Mouse (Mus musculus) natural killer cell, adult 2 months (primary cell): ENCODE data around the gene Hk1.

Source experiments
- DNase-seq, 2 experiments: peaks; one replicate each; pipeline ENCODE4 v3.0.0; 2022; ENCODE audit warnings: low spot score in 2 of 2

The Hk1 gene

GRCm38 (mm10) chr10:62277499-62278293 lies 102.0 kb downstream of the Hk1 start:
- no peak for DNase-seq

- peak; percentile 64 to 73 for DNase-seq
Observed at GRCm38 (mm10) chr10:62275235-62275634, 104.5 kb downstream of the Hk1 start.

GRCm38 (mm10) chr10:62269278-62269677 lies 110.4 kb downstream of the Hk1 start:
- DNase-seq, result no peak

GRCm38 (mm10) chr10:62264299-62264698 lies 115.4 kb downstream of the Hk1 start:
- no peak for DNase-seq

DNA sequence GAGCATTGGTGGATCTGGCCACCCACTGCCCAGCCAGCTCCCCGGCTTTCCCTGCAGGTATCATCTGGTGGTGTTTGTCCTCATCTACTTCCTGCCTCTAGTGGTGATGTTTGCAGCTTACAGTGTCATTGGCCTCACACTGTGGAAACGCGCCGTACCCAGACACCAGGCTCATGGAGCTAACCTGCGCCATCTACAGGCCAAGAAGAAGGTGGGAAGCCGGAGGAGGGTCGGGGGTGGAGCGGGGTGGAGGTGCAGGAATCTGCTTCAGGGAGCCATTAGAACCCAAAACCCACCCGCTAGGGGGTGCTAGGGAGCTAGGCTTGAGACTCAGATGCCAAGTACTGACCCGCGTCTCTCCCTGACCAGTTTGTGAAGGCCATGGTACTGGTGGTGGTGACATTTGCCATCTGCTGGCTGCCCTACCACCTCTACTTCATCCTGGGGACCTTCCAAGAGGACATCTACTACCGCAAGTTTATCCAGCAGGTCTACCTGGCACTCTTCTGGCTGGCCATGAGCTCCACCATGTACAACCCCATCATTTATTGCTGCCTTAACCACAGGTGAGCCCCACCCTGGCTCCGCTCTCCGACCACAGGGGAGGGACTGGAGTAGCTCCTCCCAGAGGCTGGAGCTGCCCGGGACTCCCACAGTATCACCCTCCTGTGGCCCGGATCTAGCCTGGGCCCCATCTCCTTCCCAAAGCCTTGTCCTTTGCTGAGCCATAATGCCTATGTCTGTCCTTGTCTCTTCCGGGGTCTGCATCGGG lies 118.4 kb downstream of the Hk1 start:
- DNase-seq, result peak; percentile 63 to 69

DNA sequence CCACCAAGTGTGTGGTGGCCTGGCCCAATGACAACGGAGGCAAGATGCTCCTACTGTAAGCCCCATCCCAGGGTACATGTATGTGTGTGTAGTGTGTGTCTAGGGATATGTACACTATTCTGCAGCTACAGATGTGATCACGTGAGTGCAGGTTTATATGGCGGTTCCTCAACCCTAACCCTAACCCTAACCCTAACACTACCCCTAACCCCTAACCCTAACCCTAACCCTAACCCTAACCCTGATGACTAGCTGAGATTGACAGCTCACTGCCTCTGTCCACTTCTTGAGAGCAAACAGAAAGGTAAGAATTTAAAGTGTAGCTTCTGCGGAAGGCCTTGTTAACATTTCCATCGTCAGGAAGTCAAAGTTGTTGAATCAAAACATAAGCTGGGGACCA lies 121.4 kb downstream of the Hk1 start:
- no peak for DNase-seq

DNA sequence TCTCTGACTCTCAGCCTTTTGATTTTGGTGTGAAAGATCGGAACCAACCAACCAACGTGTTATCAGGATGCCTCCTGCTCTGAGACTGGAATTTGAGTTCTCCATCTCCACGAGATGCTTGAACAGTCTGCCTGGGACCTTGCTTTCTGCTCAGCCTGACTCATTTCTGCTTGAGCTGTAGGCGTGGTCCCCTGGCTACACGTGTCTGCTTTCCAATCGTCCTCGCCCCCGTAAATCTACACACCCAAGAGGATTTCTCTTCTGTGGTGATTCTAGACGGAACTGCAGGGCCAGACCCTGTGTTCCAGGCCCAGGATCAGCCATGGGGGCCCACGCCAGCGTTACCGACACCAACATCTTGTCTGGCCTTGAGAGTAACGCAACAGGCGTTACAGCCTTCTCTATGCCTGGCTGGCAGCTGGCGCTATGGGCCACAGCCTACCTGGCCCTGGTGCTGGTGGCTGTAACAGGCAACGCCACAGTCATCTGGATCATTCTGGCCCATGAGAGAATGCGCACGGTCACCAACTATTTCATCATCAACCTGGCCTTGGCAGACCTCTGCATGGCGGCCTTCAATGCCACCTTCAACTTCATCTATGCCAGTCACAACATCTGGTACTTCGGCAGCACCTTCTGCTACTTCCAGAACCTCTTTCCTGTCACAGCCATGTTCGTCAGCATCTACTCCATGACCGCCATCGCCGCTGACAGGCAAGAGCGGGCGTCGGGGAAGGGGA lies 127.0 kb downstream of the Hk1 start:
- DNase-seq, result no peak

- no peak for DNase-seq
Observed at GRCm38 (mm10) chr10:62252000-62252488, 127.7 kb downstream of the Hk1 start, which contains the start of gene Tacr2. Tacr2 (plus strand) TSS chr10:62252438.

GRCm38 (mm10) chr10:62247815-62248214 lies 131.9 kb downstream of the Hk1 start:
- DNase-seq, result peak; percentile 24 to 36

DNA sequence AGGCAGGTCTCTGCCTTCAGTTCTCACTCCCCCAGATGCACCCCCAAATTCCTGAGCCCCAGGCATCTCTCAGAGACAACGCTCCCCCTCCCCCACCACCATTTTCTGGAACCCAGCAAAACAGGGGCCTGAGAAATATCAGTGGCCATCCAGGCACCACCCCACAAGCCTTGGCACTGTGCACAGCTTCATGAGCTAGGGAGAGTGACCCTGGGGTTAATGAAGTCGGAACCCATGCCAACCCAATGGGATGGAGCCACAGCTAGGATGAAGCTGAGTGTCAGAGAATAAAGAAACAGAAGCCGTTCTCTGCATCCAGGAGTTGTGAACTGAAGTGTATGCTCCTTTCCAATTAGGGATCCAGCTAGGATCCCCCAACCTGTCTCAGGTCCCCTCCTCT lies 132.6 kb downstream of the Hk1 start:
- DNase-seq, result no peak

- DNase-seq, result no peak
Observed at GRCm38 (mm10) chr10:62244067-62244466, 135.6 kb downstream of the Hk1 start.

DNA sequence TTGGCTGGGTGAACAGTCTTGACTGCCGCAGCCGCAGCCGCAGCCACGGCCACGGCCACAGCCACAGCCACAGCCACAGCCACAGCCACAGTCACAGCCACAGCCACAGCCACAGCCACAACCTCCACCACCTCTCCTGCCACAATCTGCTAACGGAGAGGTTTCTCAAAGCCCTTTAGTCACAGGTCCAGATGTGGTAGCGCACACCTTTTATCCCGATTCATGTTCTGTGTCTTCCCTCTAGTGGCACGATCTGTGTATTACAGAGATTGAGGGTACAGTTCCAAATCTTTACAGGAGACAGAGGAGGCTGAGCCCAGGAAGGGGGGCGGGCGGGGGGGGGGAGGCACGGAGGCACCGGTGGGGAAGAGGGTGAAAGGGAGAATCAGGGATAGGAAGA lies 136.8 kb downstream of the Hk1 start:
- DNase-seq, result peak; percentile 50 to 69

DNA sequence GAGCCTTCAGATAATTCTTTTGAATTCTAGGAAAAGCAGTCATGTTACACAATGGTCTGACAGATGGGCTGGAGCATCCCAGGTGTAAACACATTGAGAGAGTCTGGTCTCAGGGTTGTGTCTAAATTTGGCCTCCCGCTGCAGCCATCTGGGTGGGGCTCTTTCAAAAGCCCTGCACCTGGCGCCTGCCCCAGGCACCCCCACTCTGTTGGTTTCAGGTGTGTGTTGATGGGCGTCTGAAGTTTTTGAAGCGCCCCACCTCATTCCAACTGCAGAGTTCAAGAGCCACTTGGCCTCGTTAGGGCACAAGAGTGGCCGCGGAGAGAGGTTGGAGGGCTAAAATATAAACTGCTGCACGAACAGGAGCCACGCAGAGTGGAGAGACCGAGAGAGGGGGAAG lies 137.3 kb downstream of the Hk1 start:
- no peak for DNase-seq

DNA sequence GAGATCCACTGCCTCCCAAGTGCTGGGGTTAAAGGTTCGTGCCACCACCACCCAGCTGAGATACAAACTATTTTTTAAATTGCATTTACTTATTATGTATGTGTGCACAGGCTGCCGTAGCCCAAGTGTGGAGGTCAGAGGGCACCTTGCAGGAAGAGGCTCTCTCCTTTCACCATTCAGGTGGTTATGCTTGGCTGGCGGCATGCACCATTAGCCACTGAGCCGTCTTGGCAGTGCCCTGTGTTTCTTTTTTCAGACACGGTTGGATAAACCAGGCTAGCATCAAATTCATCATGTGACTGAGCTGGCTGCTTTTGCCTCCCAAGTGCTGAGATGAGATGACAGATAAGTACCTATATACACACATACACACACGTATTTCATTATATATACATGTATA lies 140.4 kb downstream of the Hk1 start:
- no peak for DNase-seq

DNA sequence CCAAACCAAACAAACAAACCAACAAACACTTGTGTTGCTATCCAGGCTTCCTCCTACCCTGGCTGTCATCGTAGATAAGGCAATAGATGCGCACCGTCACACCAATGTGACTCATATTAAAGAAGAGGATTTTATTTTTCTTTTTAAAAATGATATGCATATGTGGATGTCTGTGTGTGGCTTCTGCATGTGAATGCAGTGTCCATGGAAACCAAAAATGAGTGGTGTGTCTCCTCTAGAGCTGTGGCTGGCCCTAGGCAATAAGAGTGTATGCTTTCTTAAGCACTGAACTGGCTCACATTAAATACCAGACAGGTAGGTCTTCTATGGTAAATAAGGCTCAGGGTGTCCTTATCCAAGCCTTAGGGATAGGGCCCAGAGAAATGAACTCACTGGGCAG lies 141.0 kb downstream of the Hk1 start:
- DNase-seq, result no peak

DNA sequence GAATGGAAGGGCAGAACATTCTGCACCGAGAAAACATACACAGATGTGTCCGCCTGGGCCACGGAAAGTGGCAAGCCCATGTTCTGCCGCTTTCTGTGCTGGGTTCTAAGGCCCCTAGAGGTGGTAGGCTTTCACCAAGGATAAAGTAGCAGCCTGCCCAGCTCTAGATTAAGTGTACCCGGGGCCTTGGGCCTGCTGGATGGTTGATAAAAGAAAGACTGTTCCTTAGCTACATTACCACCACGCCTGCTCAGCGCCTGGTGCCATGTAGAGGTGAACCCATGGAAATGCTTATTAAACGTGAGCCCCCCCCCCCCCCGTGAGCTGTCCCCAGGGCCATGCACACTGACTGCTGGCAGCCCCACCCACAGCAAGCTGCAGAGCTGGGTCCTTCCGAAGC lies 142.5 kb downstream of the Hk1 start:
- no peak for DNase-seq

- no peak for DNase-seq
Observed at GRCm38 (mm10) chr10:62236165-62236564, 143.5 kb downstream of the Hk1 start.

DNA sequence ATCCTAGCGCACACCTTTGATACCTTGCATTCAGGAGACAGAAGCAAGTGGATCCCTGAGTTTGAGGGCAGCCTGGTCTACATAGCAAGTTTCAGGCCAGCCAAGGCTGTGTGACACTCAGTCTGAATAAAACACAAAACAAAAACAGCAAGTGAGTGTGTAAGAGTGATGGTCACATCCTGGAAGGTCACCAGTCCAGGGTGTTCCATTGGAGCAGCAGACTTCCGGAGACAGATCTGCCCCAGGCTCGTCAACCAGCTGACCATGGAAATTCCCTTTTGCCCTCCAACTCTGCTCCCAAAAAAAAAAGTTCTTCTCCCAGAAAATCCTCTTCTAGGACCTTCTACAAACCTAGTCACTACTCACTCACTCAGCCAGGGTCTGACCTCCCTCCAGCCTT lies 147.9 kb downstream of the Hk1 start:
- DNase-seq, result no peak

- DNase-seq, result no peak
Observed at GRCm38 (mm10) chr10:62231395-62231732, 148.3 kb downstream of the Hk1 start.

DNA sequence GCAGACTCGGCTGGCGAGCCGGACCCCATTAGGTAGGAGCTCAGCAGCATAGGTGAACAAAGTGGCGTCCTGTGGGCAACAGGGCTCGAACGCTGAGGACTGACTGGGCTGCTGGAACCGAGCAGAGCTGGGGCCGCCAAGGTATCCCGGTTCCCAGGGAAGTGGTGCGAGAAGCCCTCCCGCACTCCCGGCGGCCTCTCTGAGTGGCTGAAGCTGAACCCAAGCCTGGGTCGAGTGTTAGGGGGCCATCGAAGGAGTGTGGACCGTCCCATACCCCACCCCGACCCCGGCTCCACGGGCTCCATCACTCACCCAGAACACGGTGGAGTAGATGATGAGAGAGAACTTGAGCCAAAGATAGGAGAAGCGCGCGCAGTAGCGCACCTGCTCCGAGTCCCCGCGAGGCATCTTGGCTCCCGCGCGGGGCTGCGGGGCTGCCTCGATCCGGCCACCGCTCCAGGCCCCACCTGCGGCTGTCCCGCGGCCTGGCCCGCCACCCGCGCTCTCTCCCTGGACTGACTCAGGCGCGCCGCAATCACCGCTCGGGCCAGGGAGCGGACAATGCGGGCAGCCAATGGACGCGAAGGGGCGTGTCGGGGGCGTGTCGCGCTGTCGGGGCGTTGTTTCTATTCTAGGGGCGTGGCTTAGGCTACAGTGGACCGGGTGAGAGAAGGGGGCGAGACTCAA lies 148.9 kb downstream of the Hk1 start, which contains the start of gene Tspan15:
Gene Tspan15, minus strand, starts transcription at position 544 of the 687 bp plus-strand sequence.
- DNase-seq, result peak; percentile 77 to 79

- no peak for DNase-seq
Observed at GRCm38 (mm10) chr10:62228126-62228525, 151.6 kb downstream of the Hk1 start.

DNA sequence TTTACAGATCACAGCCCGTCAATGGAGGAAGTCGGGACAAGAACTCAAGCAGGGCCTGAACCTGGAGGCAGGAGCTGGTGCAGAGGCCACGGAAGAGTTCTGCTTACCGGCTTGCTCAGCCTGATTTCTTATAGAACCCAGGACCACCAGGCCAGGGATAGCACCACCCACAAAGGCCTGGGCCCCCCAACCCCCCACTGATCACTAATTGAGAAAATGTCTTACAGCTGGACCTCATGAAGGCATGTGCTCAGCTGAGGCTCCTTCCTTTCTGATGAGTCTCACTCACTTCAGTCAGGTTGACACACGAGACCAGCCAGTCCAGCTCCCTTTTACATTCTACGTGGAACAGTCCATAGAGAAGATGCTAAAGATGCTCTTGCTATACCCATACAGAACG lies 153.9 kb downstream of the Hk1 start:
- DNase-seq, result no peak
